Mouse (Mus musculus): ENCODE results near the gene Orc3. TPM values are rescaled to one million over a fixed set of nuclear protein-coding genes. Genes with fewer than 3 reads are reported as not detected.

The Orc3 gene
- total and polyA plus RNA-seq, 3 experiments = 65.7 to 156 (median 86.7) TPM

GRCm38 (mm10) chr4:34577028-34577427 is 37.7 kb downstream of the Orc3 start:
- no peak overlapping the region for H3K27ac ChIP-seq (ENCODE audit: insufficient read depth, low read depth)
- TF ChIP-seq MEF2A (IDR thresholded peaks at IDR 0.05; ENCODE audit: borderline replicate concordance, low read depth, low read length) (no peak), UBTF (IDR thresholded peaks at IDR 0.05; ENCODE audit: low read depth, low read length) (no peak), NELFE (IDR thresholded peaks at IDR 0.05; ENCODE audit: low read depth, low read length) (no peak), MAFK (IDR thresholded peaks at IDR 0.05; ENCODE audit: insufficient replicate concordance, low read length) (no peak), RAD21 (IDR thresholded peaks at IDR 0.05; ENCODE audit: low read depth, low read length) (peak; percentile 29), GABPA (IDR thresholded peaks at IDR 0.05; ENCODE audit: insufficient replicate concordance, low read depth, low read length) (no peak), BHLHE40 (IDR thresholded peaks at IDR 0.05; ENCODE audit: low read depth, low read length) (no peak), CTCF (conservative IDR thresholded peaks at IDR 0.05 in 1 of 2, IDR thresholded peaks at IDR 0.05 in 1 of 2; ENCODE audit: low read depth in 2 of 2, low read length in 2 of 2) (peak in 1 of 2 experiments; percentile 50; a peak in 2 of 4 replicates), RCOR1 (conservative IDR thresholded peaks at IDR 0.05; ENCODE audit: low read depth, low read length) (no peak), MXI1 (IDR thresholded peaks at IDR 0.05; ENCODE audit: low read depth, low read length) (no peak), JUND (conservative IDR thresholded peaks at IDR 0.05; ENCODE audit: low read depth, low read length) (no peak), ZKSCAN1 (IDR thresholded peaks at IDR 0.05; ENCODE audit: borderline replicate concordance, low read depth, low read length) (no peak), CHD1 (IDR thresholded peaks at IDR 0.05; ENCODE audit: low read depth, low read length) (no peak), MAZ (IDR thresholded peaks at IDR 0.05; ENCODE audit: low read depth, low read length) (no peak), POLR2AphosphoS2 (IDR thresholded peaks at IDR 0.05; ENCODE audit: low read depth, low read length) (no peak; the same call in 1 of the 2 replicates)
- no peaks in the 10 kb centered on the region for H3K9me3 ChIP-seq (replicated peaks; ENCODE audit: low read length)
- peaks cover 71 to 95% of the 10 kb centered on the region in 2 experiments for H3K36me3 ChIP-seq (replicated peaks in 1 of 2; ENCODE audit: control insufficient read depth in 1 of 2, insufficient read depth in 1 of 2, low read length in 1 of 2)
- dilution Hi-C loops (cut with MboI; ENCODE audit: extremely low pct_ligation_motif_present, extremely low pct_unique_long_range_greater_than_20kb, low sequenced_read_pairs) = no loop called here
- no peak overlapping the region for H3K9ac ChIP-seq (ENCODE audit: insufficient read depth, low read depth)
- no peak overlapping the region for H3K4me3 ChIP-seq (replicated peaks in 1 of 3; ENCODE audit: low read depth in 2 of 3, low read length in 2 of 3, poor library complexity in 1 of 3)
- H3K79me2 ChIP-seq (replicated peaks; ENCODE audit: control insufficient read depth, extremely low read depth, insufficient read depth, poor library complexity, severe bottlenecking) = peaks cover 2% of the 10 kb centered on the region; the same call in 1 of the 2 replicates
- no peak for DNase-seq (ENCODE audit: extremely low read depth)
- in situ Hi-C loops (cut with MboI; ENCODE audit: low pct_ligation_motif_present, low pct_unique_long_range_greater_than_20kb, low sequenced_read_pairs) = no loop called here
- H3K27me3 ChIP-seq (replicated peaks) = no peaks in the 10 kb centered on the region
- H3K4me1 ChIP-seq (ENCODE audit: control insufficient read depth in 1 of 2, insufficient read depth in 2 of 2) = no peaks in the 10 kb centered on the region
- no peak overlapping the region for H3K4me2 ChIP-seq (ENCODE audit: insufficient read depth, low read depth, poor library complexity, severe bottlenecking)

DNA sequence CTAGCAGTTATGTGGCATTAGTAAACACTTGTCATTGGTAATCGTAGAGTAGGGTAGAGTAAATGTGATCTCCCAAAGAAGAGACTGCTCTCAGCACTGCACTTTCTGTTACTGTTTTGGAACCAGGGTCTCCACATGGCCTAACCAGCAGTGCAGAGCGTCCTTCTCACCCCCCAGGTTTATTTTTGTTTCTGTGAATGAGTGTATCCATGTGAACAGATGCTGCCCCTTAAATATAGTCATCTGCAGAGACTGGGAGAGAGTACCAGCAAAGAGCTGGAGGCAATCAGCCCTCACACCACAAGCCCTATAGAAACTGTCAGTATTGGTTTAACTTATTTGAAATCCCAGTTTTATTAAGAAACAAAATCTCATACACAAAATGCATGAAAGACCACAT is 41.9 kb downstream of the Orc3 start:
- Histone ChIP-seq H3K9me3 (replicated peaks; ENCODE audit: low read length) (no peaks in the 10 kb centered on the region), H3K4me3 (replicated peaks in 1 of 3; ENCODE audit: low read depth in 2 of 3, low read length in 2 of 3, poor library complexity in 1 of 3) (no peak overlapping the region), H3K27ac (ENCODE audit: insufficient read depth, low read depth) (no peak overlapping the region), H3K79me2 (replicated peaks; ENCODE audit: control insufficient read depth, extremely low read depth, insufficient read depth, poor library complexity, severe bottlenecking) (peaks cover 2% of the 10 kb centered on the region; the same call in 1 of the 2 replicates), H3K9ac (ENCODE audit: insufficient read depth, low read depth) (no peak overlapping the region), H3K27me3 (replicated peaks) (no peaks in the 10 kb centered on the region), H3K36me3 (replicated peaks in 1 of 2; ENCODE audit: control insufficient read depth in 1 of 2, insufficient read depth in 1 of 2, low read length in 1 of 2) (peaks cover 62 to 98% of the 10 kb centered on the region in 2 experiments), H3K4me1 (ENCODE audit: control insufficient read depth in 1 of 2, insufficient read depth in 2 of 2) (no peaks in the 10 kb centered on the region), H3K4me2 (ENCODE audit: insufficient read depth, low read depth, poor library complexity, severe bottlenecking) (no peak overlapping the region)
- no peak for DNase-seq (ENCODE audit: extremely low read depth)
- in situ Hi-C loops (cut with MboI; ENCODE audit: low pct_ligation_motif_present, low pct_unique_long_range_greater_than_20kb, low sequenced_read_pairs) (loop anchor here (25.0 kb wide), 1 partner anchor 1186 kb away; no protein-coding TSS in a partner anchor), dilution Hi-C loops (cut with MboI; ENCODE audit: extremely low pct_ligation_motif_present, extremely low pct_unique_long_range_greater_than_20kb, low sequenced_read_pairs) (no loop called here)
- TF ChIP-seq IRF4 (IDR thresholded peaks at IDR 0.05; ENCODE audit: low read depth, low read length) (no peak), UBTF (IDR thresholded peaks at IDR 0.05; ENCODE audit: low read depth, low read length) (no peak), MXI1 (IDR thresholded peaks at IDR 0.05; ENCODE audit: low read depth, low read length) (no peak), TBP (conservative IDR thresholded peaks at IDR 0.05; ENCODE audit: low read depth, low read length) (no peak), E2F4 (IDR thresholded peaks at IDR 0.05; ENCODE audit: insufficient replicate concordance, low read depth, low read length) (no peak), ZMIZ1 (IDR thresholded peaks at IDR 0.05; ENCODE audit: low read depth, low read length) (no peak), USF2 (conservative IDR thresholded peaks at IDR 0.05; ENCODE audit: low read depth, low read length) (no peak), SMC3 (IDR thresholded peaks at IDR 0.05; ENCODE audit: low read depth, low read length) (no peak), BHLHE40 (IDR thresholded peaks at IDR 0.05; ENCODE audit: low read depth, low read length) (no peak), CHD2 (IDR thresholded peaks at IDR 0.05; ENCODE audit: low read length) (no peak), EP300 (IDR thresholded peaks at IDR 0.05; ENCODE audit: low read length) (no peak), MAX (IDR thresholded peaks at IDR 0.05; ENCODE audit: low read length) (no peak), GABPA (IDR thresholded peaks at IDR 0.05; ENCODE audit: insufficient replicate concordance, low read depth, low read length) (no peak), MAFK (IDR thresholded peaks at IDR 0.05; ENCODE audit: insufficient replicate concordance, low read length) (no peak), KAT2A (IDR thresholded peaks at IDR 0.05; ENCODE audit: insufficient replicate concordance, low read length) (no peak), ZNF384 (IDR thresholded peaks at IDR 0.05; ENCODE audit: low read depth, low read length) (no peak), SIN3A (IDR thresholded peaks at IDR 0.05; ENCODE audit: low read length) (no peak), RCOR1 (conservative IDR thresholded peaks at IDR 0.05; ENCODE audit: low read depth, low read length) (no peak), NELFE (IDR thresholded peaks at IDR 0.05; ENCODE audit: low read depth, low read length) (no peak), ETS1 (conservative IDR thresholded peaks at IDR 0.05; ENCODE audit: low read depth, low read length) (no peak)

All from CH12.LX (cell line).